Mouse (Mus musculus) E14TG2a.4 (cell line): ENCODE data around the gene Mink1.

Experiments
- CTCF ChIP-seq: conservative IDR thresholded peaks from 2 replicates; pipeline ENCODE4 v1.5.1; 2014; ENCODE audit warnings: low read length
- NANOG ChIP-seq: IDR thresholded peaks from 2 replicates; pipeline ENCODE4 v1.6.1; 2014; ENCODE audit warnings: borderline replicate concordance, low read length, mixed read lengths
- POU5F1 ChIP-seq: IDR thresholded peaks from 2 replicates; pipeline ENCODE4 v1.6.1; 2014; ENCODE audit warnings: low read length, borderline replicate concordance

- TF ChIP-seq CTCF (no peak), POU5F1 (no peak), NANOG (no peak)
These were observed 85.8 kb downstream of the Mink1 start for GRCm38 (mm10) chr11:70648512-70648911.
